Mouse (Mus musculus) liver, embryonic 14.5 days (tissue): ENCODE data around the gene Clps. TPM values are rescaled to one million over a fixed set of nuclear protein-coding genes. Genes with fewer than 3 reads are reported as not detected.

Source experiments
- ATAC-seq: fragments of 200-750 bp; cut with Nextera tagmentation; 2 replicates; pipeline ENCODE4 v1.8.0; 2017; ENCODE audit warnings: moderate number of reproducible peaks, mild to moderate bottlenecking, moderate library complexity; ENCODE audit not compliant: insufficient read depth
- DNase-seq, 3 experiments: peaks; one replicate each; pipeline ENCODE4 v3.0.0-alpha.2; 2012 to 2013; ENCODE audit warnings: low read depth in 3 of 3, low spot score in 3 of 3
- H3K27ac ChIP-seq: fragments of 300-500 bp; sonication (generic); 2 replicates; pipeline ENCODE4 v1.5.1; 2014; ENCODE audit warnings: moderate library complexity, mild to moderate bottlenecking, control low read depth, inconsistent platforms
- H3K27me3 ChIP-seq: fragments of 300-500 bp; sonication (generic); 2 replicates; pipeline ENCODE4 v1.6.1; 2014; ENCODE audit warnings: mild to moderate bottlenecking, low read length, moderate library complexity; ENCODE audit not compliant: control insufficient read depth, insufficient read depth
- H3K36me3 ChIP-seq: fragments of 300-500 bp; sonication (generic); replicated peaks from 2 replicates; pipeline ENCODE4 v1.6.1; 2014; ENCODE audit warnings: low read depth; ENCODE audit not compliant: control insufficient read depth, insufficient read depth
- H3K4me1 ChIP-seq, 2 experiments: fragments of 200-500 bp in 1 of 2; fragments of 300-500 bp in 1 of 2; sonication (generic) in 1 of 2; replicated peaks; 2 replicates each; pipeline ENCODE4 v1.6.1; 2012 to 2014; ENCODE audit warnings: antibody characterized with exemption in 1 of 2, inconsistent platforms in 1 of 2, low read length in 1 of 2; ENCODE audit not compliant: control insufficient read depth in 2 of 2, insufficient read depth in 2 of 2
- H3K4me2 ChIP-seq: fragments of 300-500 bp; sonication (generic); 2 replicates; pipeline ENCODE4 v1.6.1; 2014; ENCODE audit warnings: low read depth, mild to moderate bottlenecking, control low read depth, moderate library complexity
- H3K4me3 ChIP-seq, 2 experiments: fragments of 200-500 bp in 1 of 2; fragments of 300-500 bp in 1 of 2; sonication (generic) in 1 of 2; 2 replicates each; pipeline ENCODE4 v1.5.1; 2012 to 2014; ENCODE audit warnings: low read depth in 2 of 2, low read length in 2 of 2, mild to moderate bottlenecking in 2 of 2, control low read depth in 1 of 2, inconsistent platforms in 1 of 2, moderate library complexity in 1 of 2; ENCODE audit not compliant: insufficient read depth in 1 of 2
- H3K9ac ChIP-seq: fragments of 300-500 bp; sonication (generic); replicated peaks from 2 replicates; pipeline ENCODE4 v1.6.1; 2014; ENCODE audit warnings: mild to moderate bottlenecking, control low read depth, moderate library complexity
- H3K9me3 ChIP-seq: fragments of 300-500 bp; sonication (generic); 2 replicates; pipeline ENCODE4 v1.6.1; 2016; ENCODE audit warnings: low read length, mixed read lengths; ENCODE audit not compliant: control insufficient read depth
- CTCF ChIP-seq: IDR thresholded peaks from 2 replicates; pipeline ENCODE4 v1.5.1; 2016; ENCODE audit warnings: antibody characterized with exemption, low read depth, control low read depth
- EP300 ChIP-seq: IDR thresholded peaks from 2 replicates; pipeline ENCODE4 v1.6.1; 2016; ENCODE audit warnings: antibody characterized with exemption, low read depth
- WGBS: fragments of 180-500 bp; shearing (Covaris S2); extraction: QIAGEN DNeasy Blood & Tissue Kit; methylation state at CpG from one replicate; pipeline ENCODE4 v1.1.7; 2014; ENCODE audit not compliant: insufficient replicate concordance; 5-methylcytosine and 5-hydroxymethylcytosine counted together
- polyA plus RNA-seq, 2 experiments: library from polyadenylated mRNA; depleted of rRNA in 1 of 2; stranded (reverse) in 1 of 2; unstranded in 1 of 2; fragments of >200 nt; fragmentation: Nextera tagmentation in 1 of 2; extraction: Ambion mirVana in 1 of 2; gene quantifications; 2 replicates each; pipeline versions ENCODE4 v1.2.1 to v1.2.3; 2012 to 2014

Gene Clps
- polyA plus RNA-seq, 2 experiments, result 1.2 to 3.7 TPM

DNA sequence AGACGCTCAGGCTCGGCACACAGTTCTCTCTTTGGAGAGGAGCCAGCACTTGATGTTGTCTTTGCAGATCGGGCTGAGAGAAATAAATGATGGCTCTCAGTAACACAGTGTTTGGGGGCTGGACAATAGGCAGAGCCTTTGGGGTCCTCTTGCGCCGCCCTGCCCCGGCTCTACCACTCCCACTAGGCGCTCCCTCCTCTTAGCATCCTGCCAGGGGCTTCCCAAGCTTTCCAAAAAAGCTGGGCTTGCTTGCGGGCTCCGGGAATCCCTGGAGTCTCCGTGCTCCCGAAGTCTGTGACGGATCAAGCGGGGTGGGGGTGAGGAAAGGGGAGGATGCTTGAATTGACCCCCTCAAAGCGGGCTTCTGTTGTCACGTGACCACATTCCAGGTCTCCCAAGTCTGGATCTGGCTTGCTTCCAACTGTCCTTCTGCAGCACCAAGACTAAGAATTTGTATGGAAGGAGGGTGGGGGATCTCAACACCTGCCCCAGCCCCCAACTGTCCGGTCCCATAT is 43.1 kb downstream of the Clps start, which contains the start of gene Fkbp5:
Fkbp5 (minus strand) TSS at position 87 of the 515 bp plus-strand sequence.
- H3K4me3 ChIP-seq, result peak within 1 kb of the TSS; percentile 15 to 40
- H3K36me3 ChIP-seq, result no peaks in the 10 kb centered on the region
- H3K27ac ChIP-seq, result no peak within 1 kb of the TSS
- peaks cover 16% of the 10 kb centered on the region for H3K27me3 ChIP-seq
- no peaks in the 10 kb centered on the region for H3K9me3 ChIP-seq
- DNase-seq, result no peak
- no peak within 1 kb of the TSS for H3K9ac ChIP-seq
- ATAC-seq, result no peak
- 17% methylated on average over 16 of the region's 16 CpGs for WGBS
- TF ChIP-seq CTCF (no peak), EP300 (no peak)
- H3K4me1 ChIP-seq, result peaks cover 0 to 8% of the 10 kb centered on the region in 2 experiments; a peak in 1 of 4 replicates
- peak within 1 kb of the TSS; percentile 63 for H3K4me2 ChIP-seq

DNA sequence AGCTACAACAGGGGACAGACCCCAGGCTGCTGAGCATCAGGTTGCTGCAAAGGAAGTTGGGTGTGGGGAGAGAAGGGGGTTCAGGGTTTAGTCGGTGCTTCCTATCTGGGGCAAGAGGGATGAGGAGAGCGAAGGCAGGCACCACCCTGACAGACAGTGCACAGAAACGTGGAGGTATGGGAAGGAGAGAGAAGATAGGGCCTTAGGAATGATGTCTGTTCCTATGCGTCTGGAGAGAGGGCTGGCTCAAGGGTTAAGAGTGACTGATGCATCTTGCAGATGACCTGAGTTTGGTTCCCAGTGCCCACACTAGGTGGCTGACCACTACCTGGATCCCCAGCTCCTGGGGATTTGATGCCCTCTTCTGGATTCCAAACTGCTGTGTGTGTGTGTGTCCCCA is 43.7 kb downstream of the Clps start:
- Histone ChIP-seq H3K4me1 (peaks cover 0 to 8% of the 10 kb centered on the region in 2 experiments; a peak in 2 of 4 replicates), H3K4me3 (no peak overlapping the region), H3K36me3 (no peaks in the 10 kb centered on the region), H3K9ac (no peak overlapping the region), H3K4me2 (no peak overlapping the region), H3K27me3 (peaks cover 16% of the 10 kb centered on the region), H3K9me3 (no peaks in the 10 kb centered on the region), H3K27ac (no peak overlapping the region)
- TF ChIP-seq CTCF (no peak), EP300 (no peak)
- DNase-seq, result no peak
- ATAC-seq, result no peak
- 25% methylated on average over 4 of the region's 4 CpGs for WGBS

GRCm38 (mm10) chr17:28515431-28516341 is 44.9 kb downstream of the Clps start:
- Histone ChIP-seq H3K27ac (no peak overlapping the region), H3K4me1 (peaks cover 0 to 12% of the 10 kb centered on the region in 2 experiments; a peak in 2 of 4 replicates), H3K36me3 (no peaks in the 10 kb centered on the region), H3K4me3 (no peak overlapping the region), H3K4me2 (no peak overlapping the region), H3K9ac (no peak overlapping the region), H3K9me3 (no peaks in the 10 kb centered on the region), H3K27me3 (peaks cover 13% of the 10 kb centered on the region)
- WGBS, result 36% methylated on average over 10 of the region's 10 CpGs
- DNase-seq, result no peak
- TF ChIP-seq CTCF (no peak), EP300 (no peak)
- ATAC-seq, result 0 out of 2 replicates have a peak, but pooled peaks have one; percentile 38

DNA sequence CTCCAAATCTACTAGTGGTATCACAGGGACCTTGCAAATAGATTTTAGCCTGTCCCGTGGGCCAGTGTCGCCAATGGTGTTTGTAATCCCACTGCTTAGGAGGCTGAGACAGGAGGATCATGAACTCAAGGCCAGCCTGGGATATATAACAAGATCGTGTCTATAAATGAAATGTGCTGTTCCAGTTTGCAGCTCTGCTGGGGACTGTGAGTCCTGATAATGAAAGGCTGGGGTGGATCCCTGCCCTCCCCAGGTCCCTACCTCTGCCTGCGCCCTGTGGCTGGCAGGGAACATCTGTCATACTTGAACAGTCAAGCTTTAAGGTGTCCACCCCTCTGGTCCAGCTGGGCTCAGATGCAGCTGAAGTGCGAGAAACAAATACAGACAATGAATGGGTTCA is 46.0 kb downstream of the Clps start:
- peaks cover 13% of the 10 kb centered on the region for H3K27me3 ChIP-seq
- no peak for TF ChIP-seq EP300
- no peak for TF ChIP-seq CTCF
- H3K9me3 ChIP-seq, result no peaks in the 10 kb centered on the region
- 40% methylated on average over 5 of the region's 5 CpGs for WGBS
- no peaks in the 10 kb centered on the region for H3K36me3 ChIP-seq
- DNase-seq, result no peak
- no peak overlapping the region for H3K4me2 ChIP-seq
- H3K27ac ChIP-seq, result no peak overlapping the region
- no peak overlapping the region for H3K9ac ChIP-seq
- no peak for ATAC-seq
- H3K4me3 ChIP-seq, result no peak overlapping the region
- H3K4me1 ChIP-seq, result peaks cover 0 to 12% of the 10 kb centered on the region in 2 experiments; a peak in 2 of 4 replicates

DNA sequence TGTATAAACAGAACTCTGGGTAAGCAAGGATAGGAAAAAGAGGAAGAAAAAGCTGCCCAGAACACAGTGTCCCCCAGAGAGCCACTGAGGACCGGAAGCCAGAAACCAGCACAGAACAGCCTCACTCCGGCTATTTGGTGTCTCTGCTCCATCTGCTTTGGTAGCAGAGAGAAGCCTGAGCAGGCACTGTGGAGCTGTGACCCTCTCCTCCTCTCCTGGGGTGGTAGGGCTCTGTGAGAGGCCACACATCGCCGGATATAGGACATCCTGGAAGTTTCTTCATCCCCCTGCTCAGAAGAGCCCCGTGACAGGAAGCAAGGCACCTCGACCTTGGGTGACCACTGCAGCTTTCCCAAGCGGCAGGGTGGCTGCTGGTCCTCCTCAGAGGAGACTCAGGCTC is 46.7 kb downstream of the Clps start:
- TF ChIP-seq CTCF (no peak), EP300 (no peak)
- H3K4me2 ChIP-seq, result no peak overlapping the region
- H3K4me1 ChIP-seq, result peaks cover 0 to 12% of the 10 kb centered on the region in 2 experiments; a peak in 2 of 4 replicates
- no peak overlapping the region for H3K9ac ChIP-seq
- no peak for ATAC-seq
- no peak overlapping the region for H3K4me3 ChIP-seq
- H3K36me3 ChIP-seq, result no peaks in the 10 kb centered on the region
- H3K27me3 ChIP-seq, result peaks cover 13% of the 10 kb centered on the region
- 15% methylated on average over 7 of the region's 7 CpGs for WGBS
- H3K9me3 ChIP-seq, result no peaks in the 10 kb centered on the region
- DNase-seq, result no peak
- no peak overlapping the region for H3K27ac ChIP-seq
